Mouse (Mus musculus) hindbrain, embryonic 16.5 days (tissue): ENCODE measurements at regions not wholly inside any gene's neighbourhood (a gene's known extent, or its start where the extent isn't known, plus 50 kb on each side); places are given as distances from the start of the nearest gene placed in this dataset.
"Not testable (repeated sequence)": the region's sequence is repeated elsewhere in the genome, so short reads cannot be mapped to it uniquely, and the experiment has no call there.

ENCODE experiments used
- ATAC-seq: fragments of 200-750 bp; cut with Nextera tagmentation; 2 replicates; pipeline ENCODE4 v1.8.0; 2017; ENCODE audit warnings: moderate TSS enrichment, moderate library complexity
- H3K27ac ChIP-seq: fragments of 300-500 bp; sonication (generic); 2 replicates; pipeline ENCODE4 v1.5.1; 2014; ENCODE audit warnings: low read depth, mild to moderate bottlenecking, control low read depth, low read length, moderate library complexity
- H3K27me3 ChIP-seq: fragments of 300-500 bp; sonication (generic); replicated peaks from 2 replicates; pipeline ENCODE4 v1.6.1; 2014; ENCODE audit warnings: low read length; ENCODE audit not compliant: control insufficient read depth, insufficient read depth
- H3K36me3 ChIP-seq: fragments of 300-500 bp; sonication (generic); 2 replicates; pipeline ENCODE4 v1.6.1; 2014; ENCODE audit warnings: mild to moderate bottlenecking, low read length, moderate library complexity, mixed read lengths; ENCODE audit not compliant: control insufficient read depth, insufficient read depth
- H3K4me1 ChIP-seq: fragments of 300-500 bp; sonication (generic); 2 replicates; pipeline ENCODE4 v1.6.1; 2014; ENCODE audit warnings: low read depth, low read length; ENCODE audit not compliant: control insufficient read depth, insufficient read depth
- H3K4me2 ChIP-seq: fragments of 300-500 bp; sonication (generic); 2 replicates; pipeline ENCODE4 v1.6.1; 2014; ENCODE audit warnings: mild to moderate bottlenecking, low read length, control low read depth, moderate library complexity
- H3K4me3 ChIP-seq: fragments of 300-500 bp; sonication (generic); 2 replicates; pipeline ENCODE4 v1.5.1; 2014; ENCODE audit warnings: mild to moderate bottlenecking, low read length, control low read depth, moderate library complexity
- H3K9ac ChIP-seq: fragments of 300-500 bp; sonication (generic); 2 replicates; pipeline ENCODE4 v1.6.1; 2014; ENCODE audit warnings: low read depth, mild to moderate bottlenecking, control low read depth, low read length, moderate library complexity
- H3K9me3 ChIP-seq: fragments of 300-500 bp; sonication (generic); 2 replicates; pipeline ENCODE4 v1.6.1; 2014; ENCODE audit warnings: mild to moderate bottlenecking, low read length, moderate library complexity; ENCODE audit not compliant: control insufficient read depth
- WGBS: fragments of 180-500 bp; shearing (Covaris S2); extraction: QIAGEN DNeasy Blood & Tissue Kit; methylation state at CpG from one replicate; pipeline ENCODE4 v1.1.7; 2014; 5-methylcytosine and 5-hydroxymethylcytosine counted together

DNA sequence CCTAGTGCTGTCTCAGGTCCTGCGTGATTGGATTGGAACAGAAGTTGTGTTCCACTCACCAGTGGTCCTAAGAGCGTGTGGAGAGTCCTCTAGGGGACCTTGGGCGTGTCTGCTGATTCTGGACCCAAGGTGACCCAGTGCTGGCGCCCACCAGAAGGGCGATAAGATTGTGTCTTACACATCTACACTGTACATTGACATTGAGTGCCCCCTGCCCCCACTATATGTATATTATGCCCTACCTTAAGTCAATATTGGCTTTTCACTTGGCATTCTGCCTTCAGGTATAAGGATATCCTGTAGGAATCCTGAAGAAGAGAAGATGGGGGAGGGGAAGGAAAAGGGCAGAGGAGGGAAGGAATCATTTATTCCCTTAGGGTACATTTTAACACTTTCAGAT is 260.2 kb upstream of the Rgs17 start:
- no peak overlapping the region for H3K9ac ChIP-seq
- no peaks in the 10 kb centered on the region for H3K9me3 ChIP-seq
- WGBS, result 82% methylated on average over 5 of the region's 5 CpGs
- H3K4me3 ChIP-seq, result no peak overlapping the region
- H3K36me3 ChIP-seq, result no peaks in the 10 kb centered on the region
- no peaks in the 10 kb centered on the region for H3K27me3 ChIP-seq
- no peak overlapping the region for H3K4me2 ChIP-seq
- no peak for ATAC-seq
- no peak overlapping the region for H3K27ac ChIP-seq
- no peaks in the 10 kb centered on the region for H3K4me1 ChIP-seq

GRCm38 (mm10) chr10:6164311-6164710 is 242.1 kb upstream of the Rgs17 start:
- H3K27me3 ChIP-seq, H3K4me1 ChIP-seq, H3K36me3 ChIP-seq, H3K9me3 ChIP-seq, H3K27ac ChIP-seq, H3K9ac ChIP-seq, H3K4me3 ChIP-seq, H3K4me2 ChIP-seq, ATAC-seq: not testable (repeated sequence)
- WGBS, result 7% methylated on average over 1 of the region's 1 CpGs

GRCm38 (mm10) chr10:6156941-6157340 is 234.7 kb upstream of the Rgs17 start:
- 66% methylated on average over 6 of the region's 6 CpGs for WGBS
- no peak for ATAC-seq

DNA sequence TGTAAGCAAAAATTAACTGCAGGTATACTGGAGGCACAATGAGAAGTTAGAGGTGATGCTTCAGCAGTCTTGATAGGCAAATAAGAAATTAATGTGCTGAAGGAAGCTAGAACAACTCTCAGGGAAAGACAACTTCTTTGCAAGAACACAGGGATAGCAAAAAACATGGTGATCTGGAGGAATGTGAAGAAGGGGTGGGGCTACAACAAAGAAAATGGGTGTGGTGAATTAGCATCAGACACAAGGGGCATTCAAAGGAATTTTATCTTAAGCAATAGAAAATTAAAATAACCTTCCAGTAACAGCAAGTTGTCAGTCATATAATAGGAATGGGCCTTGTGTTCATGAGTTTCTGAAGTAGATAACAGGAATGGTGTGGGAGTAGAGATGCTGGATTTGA is 211.9 kb upstream of the Rgs17 start:
- Histone ChIP-seq H3K27ac (no peak overlapping the region), H3K9ac (no peak overlapping the region), H3K36me3 (no peaks in the 10 kb centered on the region), H3K9me3 (no peaks in the 10 kb centered on the region), H3K27me3 (no peaks in the 10 kb centered on the region), H3K4me1 (no peaks in the 10 kb centered on the region), H3K4me2 (no peak overlapping the region), H3K4me3 (no peak overlapping the region)
- no peak for ATAC-seq

More at GRCm38 (mm10) chr10:6156941-6157340, 234.7 kb upstream of the Rgs17 start:
- H3K4me1 ChIP-seq, result no peaks in the 10 kb centered on the region
- no peak overlapping the region for H3K4me3 ChIP-seq
- H3K36me3 ChIP-seq, result no peaks in the 10 kb centered on the region
- no peak overlapping the region for H3K27ac ChIP-seq
- H3K9ac ChIP-seq, result no peak overlapping the region
- no peaks in the 10 kb centered on the region for H3K27me3 ChIP-seq
- no peak overlapping the region for H3K4me2 ChIP-seq
- H3K9me3 ChIP-seq, result no peaks in the 10 kb centered on the region

DNA sequence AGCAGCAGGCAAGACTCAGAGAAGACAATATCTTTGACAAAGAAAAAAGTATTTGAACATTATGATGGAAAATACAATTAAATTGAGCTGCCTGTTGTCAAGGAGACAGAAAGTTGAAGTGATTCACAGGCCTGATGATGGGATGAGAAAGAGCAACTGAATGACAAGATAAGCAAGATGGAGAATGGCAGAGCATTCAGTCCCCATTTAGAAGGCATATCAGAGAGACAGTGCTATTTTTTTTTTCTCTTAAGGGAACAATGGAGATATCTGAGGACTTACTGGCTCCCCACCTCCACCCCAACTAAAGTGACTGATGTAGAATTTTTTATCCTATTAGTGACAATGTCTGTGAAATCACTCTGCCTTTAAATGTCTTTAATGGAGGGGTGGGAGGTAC is 202.2 kb upstream of the Rgs17 start:
- H3K27ac ChIP-seq, H3K4me2 ChIP-seq, H3K27me3 ChIP-seq, H3K9ac ChIP-seq, H3K9me3 ChIP-seq, ATAC-seq, H3K4me3 ChIP-seq, H3K36me3 ChIP-seq, H3K4me1 ChIP-seq: not testable (repeated sequence)

GRCm38 (mm10) chr10:6114883-6115622 is 192.9 kb upstream of the Rgs17 start:
- Histone ChIP-seq H3K4me1 (no peaks in the 10 kb centered on the region), H3K9me3 (no peaks in the 10 kb centered on the region), H3K27me3 (no peaks in the 10 kb centered on the region), H3K27ac (no peak overlapping the region), H3K4me3 (no peak overlapping the region), H3K4me2 (no peak overlapping the region), H3K9ac (no peak overlapping the region), H3K36me3 (no peaks in the 10 kb centered on the region)
- peak; percentile 88 for ATAC-seq
- WGBS, result 55% methylated on average over 7 of the region's 7 CpGs
